Mouse (Mus musculus): ENCODE measurements around the gene A930033H14Rik.

GRCm38 (mm10) chr10:69190434-69191160, 22.3 kb downstream of the A930033H14Rik start:
- no peak for TF ChIP-seq CTCF (conservative IDR thresholded peaks at IDR 0.05; ENCODE audit: insufficient read depth, insufficient read length, low read depth, low read length)
- no peak for TF ChIP-seq POLR2A (IDR thresholded peaks at IDR 0.05; ENCODE audit: low read depth, low read length)
